ENCODE assay signal across 9 mouse cellular contexts in the genomic region with DNA sequence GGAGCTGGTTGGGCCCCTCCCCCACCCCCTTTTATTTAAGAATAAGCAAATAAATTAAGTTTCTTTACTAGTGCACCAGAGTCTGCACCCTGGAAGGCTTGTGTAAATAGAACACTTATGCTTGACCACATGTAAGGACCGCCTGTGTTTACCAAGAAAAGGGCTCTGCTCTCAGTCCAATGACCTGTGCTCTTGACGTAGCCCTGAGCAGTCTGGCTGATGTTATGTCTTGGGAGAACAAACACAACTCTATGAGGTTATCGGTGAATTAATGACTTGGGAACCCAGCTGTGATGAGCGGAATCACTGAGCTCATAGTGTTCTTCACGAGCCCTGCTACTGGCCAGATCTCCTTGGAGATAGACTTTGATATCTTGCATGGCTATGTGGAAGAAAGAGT. TPM values are rescaled to one million over a fixed set of nuclear protein-coding genes. Genes with fewer than 3 reads are reported as not detected.
DNase-seq lines count a peak whose midpoint lies in the region; ATAC-seq and TF ChIP-seq lines count a peak whose summit lies in the region.
"Had no signal": no experiment of that assay in that cellular context is flagged by ENCODE, and none has a peak within 500 bp of the region (broad histone marks: within the 10 kb centered on the region; RNA-seq: fewer than 3 reads in every experiment).

No protein-coding gene starts in this region.

- no peak overlapping the region for H3K9ac ChIP-seq in hindbrain, embryonic 15.5 days
- H3K9ac ChIP-seq in hindbrain, embryonic 13.5 days, result no peak overlapping the region
- H3K9ac ChIP-seq in embryonic facial prominence, embryonic 14.5 days (ENCODE audit: low read depth, low read length), result no peak overlapping the region
- H3K9ac ChIP-seq in lung, postnatal 0 days (replicated peaks; ENCODE audit: low read depth), result no peak overlapping the region

- DNase-seq in embryonic facial prominence, embryonic 14.5 days (ENCODE audit: low spot score), result peak; percentile 18
- DNase-seq in lung, postnatal 0 days (ENCODE audit: low spot score), result peak; percentile 86
- DNase-seq in cerebellum, adult 9-10 months, result no peak
- DNase-seq in cerebellum, adult 8-10 months, result no peak

- peak overlapping the region; percentile 80 for H3K4me2 ChIP-seq in hindbrain, embryonic 15.5 days
- H3K4me2 ChIP-seq in hindbrain, embryonic 13.5 days, result no peak overlapping the region
- peak overlapping the region; percentile 89 for H3K4me2 ChIP-seq in embryonic facial prominence, embryonic 14.5 days (ENCODE audit: low read depth, low read length)
- H3K4me2 ChIP-seq in lung, postnatal 0 days (replicated peaks; ENCODE audit: low read depth, low read length), result peak overlapping the region; percentile 75

- WGBS in hindbrain, embryonic 15.5 days, result 53% methylated on average over 5 of the region's 5 CpGs
- 46% methylated on average over 5 of the region's 5 CpGs for WGBS in hindbrain, embryonic 13.5 days
- WGBS in bone marrow, adult 2 months, result 10% methylated on average over 5 of the region's 5 CpGs
- WGBS in embryonic facial prominence, embryonic 14.5 days, result 59% methylated on average over 5 of the region's 5 CpGs
- WGBS in lung, postnatal 0 days, result 21% methylated on average over 5 of the region's 5 CpGs

- H3K4me3 ChIP-seq in hindbrain, embryonic 15.5 days, result no peak overlapping the region
- H3K4me3 ChIP-seq in hindbrain, embryonic 13.5 days, result no peak overlapping the region
- H3K4me3 ChIP-seq in bone marrow, adult 2 months (replicated peaks; ENCODE audit: control insufficient read depth, low read depth, low read length), result peak overlapping the region; percentile 37
- no peak overlapping the region for H3K4me3 ChIP-seq in embryonic facial prominence, embryonic 14.5 days (ENCODE audit: low read depth, low read length)
- 0 out of 2 replicates have a peak overlapping the region, but pooled peaks have one; percentile 53 for H3K4me3 ChIP-seq in lung, postnatal 0 days (ENCODE audit: low read depth, low read length)
- H3K4me3 ChIP-seq: myocyte had no signal

- no peaks in the 10 kb centered on the region for H3K9me3 ChIP-seq in hindbrain, embryonic 15.5 days
- H3K9me3 ChIP-seq in hindbrain, embryonic 13.5 days, result no peaks in the 10 kb centered on the region
- H3K9me3 ChIP-seq in embryonic facial prominence, embryonic 14.5 days (ENCODE audit: control insufficient read depth, low read length), result no peaks in the 10 kb centered on the region
- H3K9me3 ChIP-seq in lung, postnatal 0 days (ENCODE audit: low read length), result no peaks in the 10 kb centered on the region

- no peak for TF ChIP-seq CTCF in bone marrow, adult 2 months (IDR thresholded peaks at IDR 0.05; ENCODE audit: control insufficient read depth, insufficient read depth, low read length)
- TF ChIP-seq CTCF in lung, postnatal 0 days (IDR thresholded peaks at IDR 0.05), result no peak

- peaks cover 29% of the 10 kb centered on the region for H3K4me1 ChIP-seq in hindbrain, embryonic 15.5 days (replicated peaks)
- H3K4me1 ChIP-seq in hindbrain, embryonic 13.5 days (replicated peaks), result peaks cover 25% of the 10 kb centered on the region
- peaks cover 6% of the 10 kb centered on the region for H3K4me1 ChIP-seq in bone marrow, adult 2 months (ENCODE audit: control insufficient read depth, insufficient read depth, low read length)
- H3K4me1 ChIP-seq in embryonic facial prominence, embryonic 14.5 days (ENCODE audit: control insufficient read depth, insufficient read depth, low read length), result peaks cover 23% of the 10 kb centered on the region
- H3K4me1 ChIP-seq in lung, postnatal 0 days (ENCODE audit: insufficient read depth, low read depth, low read length), result peaks cover 19% of the 10 kb centered on the region; the same call in 1 of the 2 replicates

- no peaks in the 10 kb centered on the region for H3K36me3 ChIP-seq in hindbrain, embryonic 15.5 days
- H3K36me3 ChIP-seq in hindbrain, embryonic 13.5 days, result no peaks in the 10 kb centered on the region
- H3K36me3 ChIP-seq in embryonic facial prominence, embryonic 14.5 days (ENCODE audit: control insufficient read depth, insufficient read depth, low read length), result no peaks in the 10 kb centered on the region
- no peaks in the 10 kb centered on the region for H3K36me3 ChIP-seq in lung, postnatal 0 days (ENCODE audit: insufficient read depth, low read length)

- ATAC-seq in hindbrain, embryonic 15.5 days (ENCODE audit: low FRiP score, low read depth), result no peak
- no peak for ATAC-seq in hindbrain, embryonic 13.5 days (ENCODE audit: low FRiP score)
- peak; percentile 27; the same call in 1 of the 2 replicates for ATAC-seq in embryonic facial prominence, embryonic 14.5 days (ENCODE audit: low read depth)
- ATAC-seq in lung, postnatal 0 days, result peak; percentile 93
- ATAC-seq: forebrain, embryonic 16.5 days had no signal

- 0 out of 2 replicates have a peak, but pooled peaks cover 4% of the 10 kb centered on the region for H3K27me3 ChIP-seq in hindbrain, embryonic 15.5 days
- H3K27me3 ChIP-seq in hindbrain, embryonic 13.5 days, result peaks cover 38% of the 10 kb centered on the region
- peaks cover 19% of the 10 kb centered on the region for H3K27me3 ChIP-seq in embryonic facial prominence, embryonic 14.5 days (replicated peaks; ENCODE audit: control insufficient read depth, insufficient read depth, low read length)
- no peaks in the 10 kb centered on the region for H3K27me3 ChIP-seq in lung, postnatal 0 days (replicated peaks; ENCODE audit: insufficient read depth, low read length)

- peak; percentile 63; the same call in 1 of the 2 replicates for TF ChIP-seq EP300 in lung, postnatal 0 days (IDR thresholded peaks at IDR 0.05)

- H3K27ac ChIP-seq in hindbrain, embryonic 15.5 days (replicated peaks), result peak overlapping the region; percentile 35
- no peak overlapping the region for H3K27ac ChIP-seq in hindbrain, embryonic 13.5 days
- H3K27ac ChIP-seq in bone marrow, adult 2 months (ENCODE audit: control insufficient read depth, insufficient read depth, low read depth, low read length, poor library complexity), result no peak overlapping the region
- H3K27ac ChIP-seq in embryonic facial prominence, embryonic 14.5 days (replicated peaks; ENCODE audit: low read depth, low read length), result no peak overlapping the region
- 0 out of 2 replicates have a peak overlapping the region, but pooled peaks have one; percentile 12 for H3K27ac ChIP-seq in lung, postnatal 0 days (ENCODE audit: low read length)

- no peak for TF ChIP-seq POLR2A in bone marrow, adult 2 months (IDR thresholded peaks at IDR 0.05; ENCODE audit: borderline replicate concordance, control insufficient read depth, low read depth, low read length)

RNA-seq across cellular contexts. Expression of a gene that starts 1.6 kb away (rescaled TPM):
- polyA plus RNA-seq in hindbrain, embryonic 15.5 days (2015; fragmentation: Nextera tagmentation; extraction: Ambion mirVana), result 13.7 and 13.8 TPM in 2 replicates
- polyA plus RNA-seq in hindbrain, embryonic 13.5 days (2015; fragmentation: Nextera tagmentation; extraction: Ambion mirVana), result 3.2 and 3.3 TPM in 2 replicates
- polyA plus RNA-seq in bone marrow, adult 2 months (2011; ENCODE audit: insufficient read depth, insufficient read length, low replicate concordance, missing spikeins), result 12.9 and 22.2 TPM in 2 replicates
- 13.5 and 21.7 TPM in 2 replicates for polyA plus RNA-seq in embryonic facial prominence, embryonic 14.5 days (2014; fragmentation: Nextera tagmentation; extraction: Ambion mirVana)
- 33.8 and 49.4 TPM in 2 replicates for polyA plus RNA-seq in lung, postnatal 0 days (2015; fragmentation: Nextera tagmentation; extraction: Ambion mirVana)

RNA-seq across cellular contexts. Expression of a gene that starts 36.4 kb away (rescaled TPM):
- polyA plus RNA-seq in hindbrain, embryonic 15.5 days (2015; fragmentation: Nextera tagmentation; extraction: Ambion mirVana), result 0.16 and 0.76 TPM in 2 replicates
- polyA plus RNA-seq in hindbrain, embryonic 13.5 days (2015; fragmentation: Nextera tagmentation; extraction: Ambion mirVana), result 0.16 and 0.23 TPM in 2 replicates
- 4.2 and 11.0 TPM in 2 replicates for polyA plus RNA-seq in bone marrow, adult 2 months (2011; ENCODE audit: insufficient read depth, insufficient read length, low replicate concordance, missing spikeins)
- 0.85 and 1.1 TPM in 2 replicates for polyA plus RNA-seq in embryonic facial prominence, embryonic 14.5 days (2014; fragmentation: Nextera tagmentation; extraction: Ambion mirVana)
- 0.08 and 0.50 TPM in 2 replicates for polyA plus RNA-seq in lung, postnatal 0 days (2015; fragmentation: Nextera tagmentation; extraction: Ambion mirVana)
- polyA plus RNA-seq: myocyte had no signal

Comparison
In these comparisons a context has a peak if more than half of its experiments do, and no peak if none do; other contexts are left out.
1. H3K27ac ChIP-seq: peak in hindbrain, embryonic 15.5 days (single experiment) and lung, postnatal 0 days (single experiment); none in hindbrain, embryonic 13.5 days (single experiment), bone marrow, adult 2 months (single experiment) and embryonic facial prominence, embryonic 14.5 days (single experiment).
2. ATAC-seq: peak in embryonic facial prominence, embryonic 14.5 days (single experiment) and lung, postnatal 0 days (single experiment); none in hindbrain, embryonic 15.5 days (single experiment) and hindbrain, embryonic 13.5 days (single experiment).
3. H3K4me3 ChIP-seq: peak in bone marrow, adult 2 months (single experiment) and lung, postnatal 0 days (single experiment); none in hindbrain, embryonic 15.5 days (single experiment), hindbrain, embryonic 13.5 days (single experiment) and embryonic facial prominence, embryonic 14.5 days (single experiment).
4. DNase-seq: peak in embryonic facial prominence, embryonic 14.5 days (single experiment) and lung, postnatal 0 days (single experiment); none in cerebellum, adult 9-10 months (single experiment) and cerebellum, adult 8-10 months (single experiment).